Mouse (Mus musculus) hindbrain, embryonic 11.5 days (tissue): ENCODE data around the gene Cpeb4. TPM values are rescaled to one million over a fixed set of nuclear protein-coding genes. Genes with fewer than 3 reads are reported as not detected.

Experiments used
- ATAC-seq: fragments of 200-750 bp; cut with Nextera tagmentation; 2 replicates; pipeline ENCODE4 v1.8.0; 2017; ENCODE audit warnings: mild to moderate bottlenecking, moderate TSS enrichment, moderate library complexity; ENCODE audit not compliant: low FRiP score
- DNase-seq: peaks from one replicate; pipeline ENCODE4 v3.0.0-alpha.2; 2015; ENCODE audit warnings: low spot score
- H3K27ac ChIP-seq: fragments of 300-500 bp; sonication (generic); 2 replicates; pipeline ENCODE4 v1.5.1; 2014; ENCODE audit warnings: mild to moderate bottlenecking, low read depth, low read length
- H3K27me3 ChIP-seq: fragments of 300-500 bp; sonication (generic); 2 replicates; pipeline ENCODE4 v1.6.1; 2014; ENCODE audit warnings: mild to moderate bottlenecking, low read length, moderate library complexity, mixed read lengths; ENCODE audit not compliant: control insufficient read depth, insufficient read depth
- H3K36me3 ChIP-seq: fragments of 300-500 bp; sonication (generic); 2 replicates; pipeline ENCODE4 v1.6.1; 2014; ENCODE audit warnings: mild to moderate bottlenecking, low read length, moderate library complexity, mixed read lengths; ENCODE audit not compliant: control insufficient read depth, insufficient read depth
- H3K4me1 ChIP-seq: fragments of 300-500 bp; sonication (generic); replicated peaks from 2 replicates; pipeline ENCODE4 v1.6.1; 2014; ENCODE audit warnings: low read length, mixed read lengths; ENCODE audit not compliant: control insufficient read depth, insufficient read depth
- H3K4me2 ChIP-seq: fragments of 300-500 bp; sonication (generic); replicated peaks from 2 replicates; pipeline ENCODE4 v1.6.1; 2014; ENCODE audit warnings: mild to moderate bottlenecking, low read depth, low read length
- H3K4me3 ChIP-seq: fragments of 300-500 bp; sonication (generic); 2 replicates; pipeline ENCODE4 v1.5.1; 2014; ENCODE audit warnings: low read depth, low read length
- H3K9ac ChIP-seq: fragments of 300-500 bp; sonication (generic); 2 replicates; pipeline ENCODE4 v1.6.1; 2014; ENCODE audit warnings: low read depth, low read length
- H3K9me3 ChIP-seq: fragments of 300-500 bp; sonication (generic); 2 replicates; pipeline ENCODE4 v1.6.1; 2016; ENCODE audit warnings: low read length; ENCODE audit not compliant: control insufficient read depth
- WGBS: fragments of 180-500 bp; shearing (Covaris S2); extraction: QIAGEN DNeasy Blood & Tissue Kit; methylation state at CpG from one replicate; pipeline ENCODE4 v1.1.7; 2014; 5-methylcytosine and 5-hydroxymethylcytosine counted together
- polyA plus RNA-seq: library from polyadenylated mRNA; unstranded; fragments of >200 nt; fragmentation: Nextera tagmentation; extraction: Ambion mirVana; gene quantifications from 2 replicates; pipeline ENCODE4 v1.2.1, GENCODE M21; 2014

Gene Cpeb4
- polyA plus RNA-seq, 1 experiment from 2014 or later = 14.3 TPM

GRCm38 (mm10) chr11:31850995-31851394, 21.0 kb upstream of the Cpeb4 start:
- WGBS = 85% methylated on average over 5 of the region's 5 CpGs
- no peak overlapping the region for H3K4me3 ChIP-seq
- H3K4me1 ChIP-seq = no peaks in the 10 kb centered on the region; the same call in 1 of the 2 replicates
- no peaks in the 10 kb centered on the region for H3K27me3 ChIP-seq
- no peak overlapping the region for H3K4me2 ChIP-seq
- no peak for DNase-seq
- H3K9me3 ChIP-seq = no peaks in the 10 kb centered on the region
- no peak overlapping the region for H3K27ac ChIP-seq
- ATAC-seq = no peak
- H3K36me3 ChIP-seq = no peaks in the 10 kb centered on the region
- H3K9ac ChIP-seq = no peak overlapping the region

GRCm38 (mm10) chr11:31851702-31852560, 20.1 kb upstream of the Cpeb4 start:
- Histone ChIP-seq H3K36me3 (no peaks in the 10 kb centered on the region), H3K9me3 (no peaks in the 10 kb centered on the region), H3K9ac (no peak overlapping the region), H3K4me3 (no peak overlapping the region), H3K27me3 (no peaks in the 10 kb centered on the region), H3K4me1 (no peaks in the 10 kb centered on the region), H3K4me2 (no peak overlapping the region), H3K27ac (no peak overlapping the region)
- no peak for DNase-seq
- ATAC-seq = no peak
- 76% methylated on average over 4 of the region's 4 CpGs for WGBS

- no peak for ATAC-seq
These were observed 17.1 kb upstream of the Cpeb4 start for GRCm38 (mm10) chr11:31854955-31855354.

GRCm38 (mm10) chr11:31857479-31857878, 14.5 kb upstream of the Cpeb4 start:
- WGBS = 96% methylated on average over 4 of the region's 4 CpGs
- Histone ChIP-seq H3K27me3 (no peaks in the 10 kb centered on the region), H3K4me1 (no peaks in the 10 kb centered on the region), H3K36me3 (no peaks in the 10 kb centered on the region), H3K9me3 (no peaks in the 10 kb centered on the region), H3K4me3 (no peak overlapping the region), H3K27ac (no peak overlapping the region), H3K4me2 (no peak overlapping the region), H3K9ac (no peak overlapping the region)
- DNase-seq (no peak), ATAC-seq (no peak)

More at GRCm38 (mm10) chr11:31854955-31855354, 17.1 kb upstream of the Cpeb4 start:
- Histone ChIP-seq H3K9me3 (no peaks in the 10 kb centered on the region), H3K4me2 (no peak overlapping the region), H3K4me1 (no peaks in the 10 kb centered on the region), H3K9ac (no peak overlapping the region), H3K36me3 (no peaks in the 10 kb centered on the region), H3K4me3 (no peak overlapping the region), H3K27ac (no peak overlapping the region), H3K27me3 (no peaks in the 10 kb centered on the region)
- no peak for DNase-seq
- 77% methylated on average over 5 of the region's 5 CpGs for WGBS

- 90% methylated on average over 6 of the region's 6 CpGs for WGBS
- no peaks in the 10 kb centered on the region for H3K36me3 ChIP-seq
- no peaks in the 10 kb centered on the region for H3K4me1 ChIP-seq
- no peaks in the 10 kb centered on the region for H3K9me3 ChIP-seq
- no peaks in the 10 kb centered on the region for H3K27me3 ChIP-seq
- no peak overlapping the region for H3K9ac ChIP-seq
- H3K27ac ChIP-seq = no peak overlapping the region
- no peak overlapping the region for H3K4me2 ChIP-seq
- DNase-seq = no peak
- H3K4me3 ChIP-seq = no peak overlapping the region
- no peak for ATAC-seq
These were observed 10.7 kb upstream of the Cpeb4 start for GRCm38 (mm10) chr11:31861149-31861890.

- DNase-seq (no peak), ATAC-seq (no peak)
- WGBS = 68% methylated on average over 4 of the region's 4 CpGs
These were observed 4.0 kb upstream of the Cpeb4 start for GRCm38 (mm10) chr11:31867976-31868375.

GRCm38 (mm10) chr11:31870285-31871010, 1.6 kb upstream of the Cpeb4 start:
- H3K27me3 ChIP-seq = no peaks in the 10 kb centered on the region
- H3K36me3 ChIP-seq = no peaks in the 10 kb centered on the region
- peak overlapping the region; percentile 63 for H3K4me2 ChIP-seq
- peak overlapping the region; percentile 88 for H3K4me3 ChIP-seq
- H3K27ac ChIP-seq = peak overlapping the region; percentile 79
- H3K9me3 ChIP-seq = no peaks in the 10 kb centered on the region
- WGBS = under 1% methylated on average over 50 of the region's 53 CpGs
- no peaks in the 10 kb centered on the region for H3K4me1 ChIP-seq
- ATAC-seq = peak; percentile 100
- H3K9ac ChIP-seq = peak overlapping the region; percentile 79
- DNase-seq = peak; percentile 99

More at GRCm38 (mm10) chr11:31867976-31868375, 4.0 kb upstream of the Cpeb4 start:
- Histone ChIP-seq H3K4me3 (no peak overlapping the region), H3K9me3 (no peaks in the 10 kb centered on the region), H3K27ac (no peak overlapping the region), H3K9ac (no peak overlapping the region), H3K27me3 (no peaks in the 10 kb centered on the region), H3K36me3 (no peaks in the 10 kb centered on the region), H3K4me2 (no peak overlapping the region), H3K4me1 (no peaks in the 10 kb centered on the region)

GRCm38 (mm10) chr11:31871135-31871541, 873 bp upstream of the Cpeb4 start:
- H3K27me3 ChIP-seq = no peaks in the 10 kb centered on the region
- 1% methylated on average over 21 of the region's 21 CpGs for WGBS
- DNase-seq = peak; percentile 67
- H3K4me3 ChIP-seq = peak overlapping the region; percentile 88
- peak overlapping the region; percentile 79 for H3K27ac ChIP-seq
- no peaks in the 10 kb centered on the region for H3K36me3 ChIP-seq
- H3K9ac ChIP-seq = peak overlapping the region; percentile 79
- H3K4me2 ChIP-seq = peak overlapping the region; percentile 53
- peak; percentile 18; the same call in 1 of the 2 replicates for ATAC-seq
- no peaks in the 10 kb centered on the region for H3K4me1 ChIP-seq
- H3K9me3 ChIP-seq = no peaks in the 10 kb centered on the region
